Mouse (Mus musculus) splenic B cell, adult 2 months (primary cell): Measurements from ENCODE around the gene Lamp3.
"Not testable (repeated sequence)": the region's sequence is repeated elsewhere in the genome, so short reads cannot be mapped to it uniquely, and the experiment has no call there.

ENCODE experiments used
- DNase-seq: peaks from one replicate; pipeline ENCODE4 v3.0.0-alpha.2; 2011; ENCODE audit warnings: low read depth, low spot score
- H3K27me3 ChIP-seq: 2 replicates; pipeline ENCODE4 v1.6.1; 2012; ENCODE audit warnings: mild to moderate bottlenecking, low read length, moderate library complexity, mixed read lengths; ENCODE audit not compliant: control insufficient read depth, poor library complexity, insufficient read depth, severe bottlenecking
- H3K36me3 ChIP-seq: 2 replicates; pipeline ENCODE4 v1.6.1; 2012; ENCODE audit warnings: mild to moderate bottlenecking, low read length, moderate library complexity, mixed read lengths; ENCODE audit not compliant: control insufficient read depth, poor library complexity, insufficient read depth, severe bottlenecking

Gene Lamp3

GRCm38 (mm10) chr16:19706216-19706615 is at the start of gene Lamp3:
TSS of gene Lamp3 (minus strand) at chr16:19706375.
- Histone ChIP-seq H3K27me3 (no peaks in the 10 kb centered on the region), H3K36me3 (no peaks in the 10 kb centered on the region)
- DNase-seq, result no peak

GRCm38 (mm10) chr16:19732896-19733295 is 26.7 kb upstream of the Lamp3 start:
- DNase-seq, result peak; percentile 69
- Histone ChIP-seq H3K27me3 (no peaks in the 10 kb centered on the region), H3K36me3 (no peaks in the 10 kb centered on the region)

GRCm38 (mm10) chr16:19724139-19724538 is 18.0 kb upstream of the Lamp3 start:
- not testable (repeated sequence) for H3K27me3 ChIP-seq, H3K36me3 ChIP-seq
- DNase-seq, result peak; percentile 63

DNA sequence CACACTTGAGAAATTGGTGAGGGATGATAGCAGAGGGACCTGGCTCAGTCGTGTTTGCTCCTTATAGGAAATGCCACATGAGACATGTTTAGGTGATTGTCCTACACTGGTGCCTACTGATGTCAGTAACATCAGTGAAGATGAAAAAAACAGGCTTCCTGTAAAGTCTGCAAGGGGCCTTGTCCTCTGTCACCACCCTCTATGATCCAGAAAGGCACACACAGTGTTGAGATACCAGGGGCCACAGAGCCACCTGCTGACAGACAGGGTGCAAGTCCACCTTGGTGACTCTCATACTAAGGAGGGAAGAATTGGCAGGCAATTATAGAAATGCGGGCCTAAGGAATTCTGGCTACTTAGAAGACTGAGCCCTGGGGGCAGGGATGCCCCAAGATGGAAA is 14.8 kb upstream of the Lamp3 start:
- H3K27me3 ChIP-seq, result no peaks in the 10 kb centered on the region

DNA sequence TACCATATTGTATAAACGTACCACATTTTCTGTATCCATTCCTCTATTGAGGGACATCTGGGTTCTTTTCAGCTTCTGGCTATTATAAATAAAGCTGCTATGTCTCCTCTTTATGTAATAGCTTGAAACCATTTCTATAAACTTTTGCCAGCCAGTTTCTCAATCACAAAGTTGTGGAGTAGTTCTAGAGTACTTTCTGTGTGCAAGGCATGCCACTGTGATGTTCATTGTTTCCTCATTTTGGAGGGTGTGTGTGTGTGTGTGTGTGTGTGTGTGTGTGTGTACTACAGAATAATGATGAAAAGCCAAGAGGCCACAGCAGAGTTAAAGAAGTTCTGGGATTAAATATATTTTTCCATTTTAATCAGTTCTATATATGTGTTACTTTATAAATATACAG is 1.2 kb upstream of the Lamp3 start:
- Histone ChIP-seq H3K27me3 (no peaks in the 10 kb centered on the region), H3K36me3 (no peaks in the 10 kb centered on the region)
- no peak for DNase-seq

More for the DNA sequence above, 14.8 kb upstream of the Lamp3 start:
- peak; percentile 14 for DNase-seq
- no peaks in the 10 kb centered on the region for H3K36me3 ChIP-seq

DNA sequence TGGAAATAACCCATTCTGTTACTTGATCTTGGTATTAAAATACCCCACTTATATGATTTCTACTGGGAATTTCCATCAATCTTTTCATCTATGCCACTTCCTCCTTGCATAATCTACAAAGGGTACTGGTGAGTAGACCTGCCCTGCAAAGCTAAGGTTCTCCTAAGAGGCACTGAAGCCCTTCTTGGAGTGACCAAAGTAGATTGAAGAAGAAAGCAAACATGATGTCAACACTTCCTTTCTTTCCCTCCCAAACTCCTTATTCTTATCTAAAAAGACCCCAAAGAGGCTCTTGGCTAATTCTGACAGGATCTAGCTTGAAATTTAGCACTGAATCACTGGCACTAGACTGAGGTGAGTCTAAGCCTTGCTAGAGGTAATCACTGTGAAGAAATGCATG is 7.0 kb downstream of the Lamp3 start:
- DNase-seq, result no peak
- Histone ChIP-seq H3K36me3 (no peaks in the 10 kb centered on the region), H3K27me3 (no peaks in the 10 kb centered on the region)

DNA sequence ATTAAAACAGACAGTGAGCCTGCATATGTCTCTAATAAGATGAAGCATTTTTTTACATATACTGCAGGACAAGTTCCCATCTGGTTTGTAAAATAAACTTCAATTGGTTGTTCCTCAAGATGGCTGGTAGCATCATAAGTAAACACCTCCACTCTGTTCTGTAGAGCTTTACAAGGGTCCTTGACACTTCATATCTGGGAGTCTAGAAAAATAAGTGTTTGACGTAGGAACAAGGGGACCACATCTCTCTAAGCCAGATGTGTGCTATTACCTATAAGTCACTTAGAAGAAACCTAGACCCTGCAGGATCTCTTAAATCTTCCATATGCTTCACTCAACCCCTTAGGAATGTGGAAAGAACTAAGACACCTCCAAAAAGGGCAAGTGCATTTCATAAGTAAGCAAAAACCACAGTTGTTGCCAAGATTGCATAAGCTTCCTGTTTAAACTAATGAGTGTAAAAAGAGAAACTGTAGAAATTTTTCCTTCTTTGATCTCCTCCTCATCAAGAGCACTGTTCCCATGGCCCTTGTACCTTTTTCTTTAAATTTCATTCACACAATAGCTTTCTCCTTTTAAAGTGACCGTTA is 35.3 kb downstream of the Lamp3 start:
- no peak for DNase-seq
- no peaks in the 10 kb centered on the region for H3K36me3 ChIP-seq
- no peaks in the 10 kb centered on the region for H3K27me3 ChIP-seq

GRCm38 (mm10) chr16:19666312-19666711 is 39.9 kb downstream of the Lamp3 start:
- peak; percentile 53 for DNase-seq
- no peaks in the 10 kb centered on the region for H3K27me3 ChIP-seq
- no peaks in the 10 kb centered on the region for H3K36me3 ChIP-seq

DNA sequence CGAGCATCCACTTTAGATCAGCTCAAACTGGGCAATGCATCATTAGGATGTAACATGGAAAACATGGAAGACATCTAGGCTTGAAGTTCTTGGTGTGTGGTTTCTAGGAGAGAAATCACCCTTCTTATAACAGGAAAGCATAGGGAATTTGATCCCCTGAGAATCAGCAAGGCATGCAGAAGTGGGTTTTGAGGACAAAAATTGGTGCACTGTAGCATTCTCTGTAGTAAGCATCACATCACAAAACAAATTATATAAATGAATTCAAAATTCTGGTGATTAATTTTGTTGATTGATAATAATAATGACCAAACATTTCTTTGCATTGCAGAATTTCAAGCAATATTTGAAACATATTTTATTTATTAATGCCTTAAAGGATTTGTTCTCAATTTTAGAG is 76.4 kb downstream of the Lamp3 start, which contains the start of gene Olfr171:
Olfr171 (minus strand) TSS at position 101 of the 400 bp plus-strand sequence.
- 0 out of 2 replicates have a peak, but pooled peaks cover 1% of the 10 kb centered on the region for H3K27me3 ChIP-seq
- DNase-seq, result no peak

DNA sequence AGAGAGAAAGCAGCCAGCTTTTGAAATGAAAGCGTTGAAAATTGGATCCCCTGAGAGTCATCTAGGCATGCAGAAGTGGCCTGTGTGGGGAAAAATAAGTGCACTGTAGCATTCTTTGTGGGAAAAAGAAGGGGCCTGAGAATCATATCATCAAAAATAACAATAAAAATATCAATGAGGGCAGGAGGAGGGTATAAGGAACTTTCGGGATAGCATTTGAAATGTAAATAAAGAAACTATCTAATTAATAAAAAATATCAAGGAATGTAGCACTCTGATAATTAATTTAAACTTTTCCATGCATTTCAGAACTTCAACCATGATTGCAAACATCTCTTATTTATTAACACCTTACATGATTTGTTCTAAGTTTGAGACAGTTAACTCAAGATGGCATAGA is 94.4 kb downstream of the Lamp3 start, which contains the start of gene Olfr170:
Olfr170 (minus strand) TSS at position 101 of the 400 bp plus-strand sequence.
- not testable (repeated sequence) for H3K36me3 ChIP-seq, H3K27me3 ChIP-seq, DNase-seq

More for the DNA sequence above, 76.4 kb downstream of the Lamp3 start, which contains the start of gene Olfr171:
- no peaks in the 10 kb centered on the region for H3K36me3 ChIP-seq
